Mouse (Mus musculus) intestine, embryonic 15.5 days (tissue): Measurements from ENCODE around the gene Trak1. TPM values are rescaled to one million over a fixed set of nuclear protein-coding genes. Genes with fewer than 3 reads are reported as not detected.

Experiments
- ATAC-seq: fragments of 200-750 bp; cut with Nextera tagmentation; 2 replicates; pipeline ENCODE4 v1.8.0; 2017; ENCODE audit warnings: moderate TSS enrichment, moderate library complexity
- H3K27ac ChIP-seq: fragments of 300-500 bp; sonication (generic); 2 replicates; pipeline ENCODE4 v1.5.1; 2015; ENCODE audit warnings: mild to moderate bottlenecking, inconsistent platforms
- H3K27me3 ChIP-seq: fragments of 300-500 bp; sonication (generic); replicated peaks from 2 replicates; pipeline ENCODE4 v1.6.1; 2015; ENCODE audit warnings: inconsistent platforms
- H3K36me3 ChIP-seq: fragments of 300-500 bp; sonication (generic); 2 replicates; pipeline ENCODE4 v1.6.1; 2015; ENCODE audit warnings: inconsistent platforms
- H3K4me1 ChIP-seq: fragments of 300-500 bp; sonication (generic); replicated peaks from 2 replicates; pipeline ENCODE4 v1.6.1; 2015; ENCODE audit warnings: inconsistent platforms
- H3K4me2 ChIP-seq: fragments of 300-500 bp; sonication (generic); replicated peaks from 2 replicates; pipeline ENCODE4 v1.6.1; 2015; ENCODE audit warnings: mild to moderate bottlenecking, inconsistent platforms
- H3K4me3 ChIP-seq: fragments of 300-500 bp; sonication (generic); replicated peaks from 2 replicates; pipeline ENCODE4 v1.5.1; 2015; ENCODE audit warnings: inconsistent platforms
- H3K9ac ChIP-seq: fragments of 300-500 bp; sonication (generic); 2 replicates; pipeline ENCODE4 v1.6.1; 2015; ENCODE audit warnings: inconsistent platforms
- H3K9me3 ChIP-seq: fragments of 300-500 bp; sonication (generic); 2 replicates; pipeline ENCODE4 v1.6.1; 2016; ENCODE audit warnings: inconsistent platforms
- WGBS: fragments of 180-500 bp; shearing (Covaris S2); methylation state at CpG from one replicate; pipeline ENCODE4 v1.1.7; 2015; 5-methylcytosine and 5-hydroxymethylcytosine counted together
- polyA plus RNA-seq: library from polyadenylated mRNA; unstranded; fragments of >200 nt; fragmentation: Nextera tagmentation; extraction: Ambion mirVana; gene quantifications from 2 replicates; pipeline ENCODE4 v1.2.1, GENCODE M21; 2015

The Trak1 gene
- polyA plus RNA-seq, 1 experiment from 2014 or later: 20.9 TPM

DNA sequence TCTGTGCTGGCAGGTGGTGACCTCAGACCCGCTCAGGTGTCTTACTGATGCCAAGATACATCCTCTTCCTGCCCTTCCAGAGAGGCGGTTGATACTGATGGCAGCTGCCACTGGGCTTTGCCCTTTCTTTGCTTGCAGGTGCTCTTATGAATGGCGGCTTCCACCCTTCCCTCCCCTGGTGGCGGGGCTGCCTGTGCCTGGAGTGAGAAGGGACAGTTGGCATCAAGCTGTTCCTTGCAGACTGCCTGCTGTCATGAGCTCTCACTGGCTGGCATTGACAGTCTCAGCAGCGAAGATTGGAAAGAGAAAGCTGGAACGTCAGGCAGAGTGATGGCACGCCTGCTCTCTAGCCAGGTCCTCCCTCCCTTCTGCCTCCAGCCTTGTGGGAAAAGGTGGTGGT lies 101.5 kb downstream of the Trak1 start:
- Histone ChIP-seq H3K27ac (no peak overlapping the region), H3K4me2 (no peak overlapping the region), H3K9ac (no peak overlapping the region), H3K4me1 (peaks cover 10% of the 10 kb centered on the region), H3K9me3 (no peaks in the 10 kb centered on the region), H3K36me3 (no peaks in the 10 kb centered on the region), H3K4me3 (no peak overlapping the region), H3K27me3 (no peaks in the 10 kb centered on the region)
- no peak; the same call in 1 of the 2 replicates for ATAC-seq
- 80% methylated on average over 7 of the region's 7 CpGs for WGBS

DNA sequence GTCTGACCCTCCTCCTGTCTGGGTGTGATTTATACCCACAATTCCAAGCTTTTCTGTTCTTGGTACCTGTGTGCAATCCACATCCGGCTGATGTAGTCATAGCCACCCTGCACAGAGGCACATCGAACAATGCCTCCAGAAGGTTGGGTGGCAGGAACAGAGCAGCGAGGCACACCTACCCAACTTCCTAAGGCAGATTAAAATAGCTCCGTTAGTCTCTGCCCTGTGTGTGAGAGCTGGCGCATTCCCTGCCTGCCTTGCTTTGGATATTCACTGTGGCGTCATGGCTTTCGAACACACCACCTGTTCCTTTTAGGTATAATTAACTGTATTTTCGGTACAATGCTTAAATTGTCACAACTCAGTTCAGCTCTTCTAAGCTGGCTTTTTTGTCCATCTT lies 103.3 kb downstream of the Trak1 start:
- Histone ChIP-seq H3K4me3 (no peak overlapping the region), H3K4me2 (no peak overlapping the region), H3K9me3 (no peaks in the 10 kb centered on the region), H3K27ac (no peak overlapping the region), H3K4me1 (peaks cover 15% of the 10 kb centered on the region), H3K27me3 (no peaks in the 10 kb centered on the region), H3K36me3 (no peaks in the 10 kb centered on the region), H3K9ac (no peak overlapping the region)
- WGBS: 83% methylated on average over 8 of the region's 8 CpGs
- no peak for ATAC-seq

DNA sequence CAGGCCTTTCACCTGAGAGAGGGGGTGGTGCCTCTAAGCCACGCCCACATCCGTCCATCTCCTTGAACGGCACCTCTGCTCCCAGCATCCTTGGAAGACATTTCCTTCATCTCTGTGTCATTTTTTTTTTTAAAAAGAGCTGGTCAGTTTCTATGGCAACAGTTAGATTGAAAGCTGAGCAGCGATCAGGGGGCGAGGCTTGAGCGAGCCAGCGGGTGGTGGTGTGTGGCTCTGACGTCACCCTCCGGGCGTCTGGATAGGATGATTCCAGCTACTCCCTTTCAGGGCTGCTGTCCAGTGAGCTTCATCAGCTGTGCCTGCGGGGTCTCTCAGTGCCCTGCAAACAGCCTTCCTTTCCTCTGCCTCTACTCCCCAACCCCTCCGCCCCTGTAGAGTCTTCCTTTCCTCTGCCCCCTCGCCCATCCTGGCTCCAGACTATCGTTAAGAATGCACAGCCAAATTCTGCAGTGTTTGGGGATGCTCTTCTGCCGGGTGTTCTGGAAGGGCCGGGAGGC lies 105.9 kb downstream of the Trak1 start:
- H3K9ac ChIP-seq: peak overlapping the region; percentile 32
- H3K36me3 ChIP-seq: no peaks in the 10 kb centered on the region
- peak overlapping the region; percentile 30 for H3K4me3 ChIP-seq
- peak; percentile 87 for ATAC-seq
- H3K27me3 ChIP-seq: no peaks in the 10 kb centered on the region
- peak overlapping the region; percentile 60 for H3K4me2 ChIP-seq
- H3K9me3 ChIP-seq: no peaks in the 10 kb centered on the region
- peaks cover 9% of the 10 kb centered on the region; the same call in 1 of the 2 replicates for H3K4me1 ChIP-seq
- WGBS: 26% methylated on average over 16 of the region's 16 CpGs
- peak overlapping the region; percentile 58 for H3K27ac ChIP-seq

DNA sequence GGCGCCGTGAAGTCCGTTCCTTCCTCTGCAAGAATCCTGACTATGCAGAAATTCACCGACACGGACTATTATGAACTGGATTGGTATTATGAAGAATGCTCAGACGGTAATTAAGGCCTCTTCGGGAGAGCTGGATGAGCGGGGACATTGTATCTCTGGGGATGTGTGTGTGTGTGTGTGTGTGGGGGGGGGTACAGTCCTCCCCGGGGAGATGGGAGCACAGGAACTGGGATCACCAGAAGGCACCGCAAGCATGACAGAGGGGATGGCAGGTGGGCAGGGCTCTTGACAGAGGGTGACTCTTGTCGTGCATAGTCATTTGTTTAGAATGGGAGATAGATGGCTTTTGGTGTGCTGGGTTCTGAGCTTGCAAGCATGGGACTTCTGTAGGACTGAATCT lies 106.4 kb downstream of the Trak1 start:
- ATAC-seq: peak; percentile 20; the same call in 1 of the 2 replicates
- 0 out of 2 replicates have a peak, but pooled peaks cover 8% of the 10 kb centered on the region for H3K4me1 ChIP-seq
- peak overlapping the region; percentile 30 for H3K4me3 ChIP-seq
- peak overlapping the region; percentile 32 for H3K9ac ChIP-seq
- H3K27me3 ChIP-seq: no peaks in the 10 kb centered on the region
- no peaks in the 10 kb centered on the region for H3K36me3 ChIP-seq
- WGBS: 54% methylated on average over 11 of the region's 11 CpGs
- H3K27ac ChIP-seq: peak overlapping the region; percentile 58
- no peaks in the 10 kb centered on the region for H3K9me3 ChIP-seq
- peak overlapping the region; percentile 60 for H3K4me2 ChIP-seq

DNA sequence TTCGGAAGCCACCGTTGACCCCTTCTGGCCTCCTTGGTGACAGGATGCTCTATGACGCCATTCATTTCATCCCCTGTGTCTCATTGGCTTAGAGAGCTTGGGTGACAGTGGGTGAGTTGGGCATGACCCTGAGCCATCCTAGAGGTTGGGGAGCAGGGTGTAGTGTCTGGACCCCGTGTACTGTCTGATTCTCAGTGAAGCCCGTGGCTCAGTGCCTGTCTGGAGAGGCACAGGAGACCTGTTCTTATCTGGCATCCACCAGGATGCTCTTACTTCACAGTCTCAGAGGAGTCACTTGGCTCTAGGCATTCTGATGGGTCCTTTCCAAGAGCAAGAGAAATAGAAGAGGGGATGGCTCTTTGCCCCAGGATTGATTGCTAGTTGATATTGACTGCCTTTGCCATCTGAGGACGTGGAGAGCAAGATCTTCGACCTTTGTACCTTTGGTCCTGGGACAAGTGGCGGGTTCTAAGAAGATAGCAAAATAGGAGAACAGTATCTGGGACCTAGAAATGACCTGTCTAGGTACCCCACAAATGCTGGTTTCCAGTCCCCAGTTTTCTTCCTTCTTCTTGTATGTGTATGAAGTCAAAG lies 107.9 kb downstream of the Trak1 start:
- Histone ChIP-seq H3K4me2 (no peak overlapping the region), H3K27ac (no peak overlapping the region), H3K36me3 (no peaks in the 10 kb centered on the region), H3K9me3 (no peaks in the 10 kb centered on the region), H3K27me3 (no peaks in the 10 kb centered on the region), H3K4me1 (0 out of 2 replicates have a peak, but pooled peaks cover 6% of the 10 kb centered on the region), H3K9ac (no peak overlapping the region), H3K4me3 (no peak overlapping the region)
- peak; percentile 45; the same call in 1 of the 2 replicates for ATAC-seq
- 83% methylated on average over 8 of the region's 8 CpGs for WGBS

DNA sequence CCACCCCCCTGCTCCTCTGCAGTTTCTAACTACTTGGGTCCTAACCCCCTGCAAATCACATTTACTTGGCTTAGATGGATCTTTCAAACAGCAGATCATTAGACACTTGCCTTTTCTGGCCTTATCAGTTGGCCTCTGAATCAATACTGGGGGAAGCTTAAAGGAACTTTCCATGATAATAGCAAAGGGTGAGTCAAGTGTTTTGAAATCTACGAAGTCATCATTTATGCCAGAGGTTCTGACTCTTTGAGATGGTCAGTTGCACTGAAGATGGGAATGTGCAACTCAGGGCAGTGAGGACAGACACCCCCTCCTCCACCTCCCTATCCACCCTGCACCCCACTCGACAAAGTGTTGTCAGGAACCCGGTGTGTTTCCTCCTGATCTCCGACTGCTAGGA lies 108.5 kb downstream of the Trak1 start:
- no peaks in the 10 kb centered on the region for H3K9me3 ChIP-seq
- no peak overlapping the region for H3K4me3 ChIP-seq
- H3K36me3 ChIP-seq: no peaks in the 10 kb centered on the region
- H3K27ac ChIP-seq: no peak overlapping the region
- no peak overlapping the region for H3K4me2 ChIP-seq
- H3K4me1 ChIP-seq: 0 out of 2 replicates have a peak, but pooled peaks cover 6% of the 10 kb centered on the region
- H3K27me3 ChIP-seq: no peaks in the 10 kb centered on the region
- 82% methylated on average over 4 of the region's 4 CpGs for WGBS
- ATAC-seq: peak; percentile 40
- no peak overlapping the region for H3K9ac ChIP-seq

DNA sequence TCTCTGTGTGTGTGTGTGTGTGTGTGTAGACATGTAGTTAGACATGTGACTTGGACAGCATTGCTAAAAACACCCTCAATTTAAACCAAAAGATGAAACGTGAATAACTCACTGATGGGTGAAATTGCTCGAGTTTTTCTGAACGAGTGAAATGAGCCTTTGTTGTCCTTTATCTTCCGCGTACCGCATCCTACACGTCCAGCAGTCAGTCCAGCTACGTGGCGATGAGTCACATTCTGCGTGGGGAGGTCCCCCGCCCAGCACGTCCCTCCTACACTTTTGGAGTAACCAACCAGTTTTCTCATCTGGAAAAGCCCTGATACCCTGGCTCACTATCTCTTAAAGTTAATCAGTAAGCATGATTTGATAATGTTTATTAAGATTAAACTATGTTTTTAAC lies 116.9 kb downstream of the Trak1 start:
- no peak overlapping the region for H3K4me2 ChIP-seq
- no peak overlapping the region for H3K27ac ChIP-seq
- H3K4me3 ChIP-seq: no peak overlapping the region
- H3K36me3 ChIP-seq: no peaks in the 10 kb centered on the region
- no peaks in the 10 kb centered on the region for H3K27me3 ChIP-seq
- peaks cover 5% of the 10 kb centered on the region; the same call in 1 of the 2 replicates for H3K4me1 ChIP-seq
- 73% methylated on average over 12 of the region's 12 CpGs for WGBS
- ATAC-seq: no peak
- no peaks in the 10 kb centered on the region for H3K9me3 ChIP-seq
- no peak overlapping the region for H3K9ac ChIP-seq

DNA sequence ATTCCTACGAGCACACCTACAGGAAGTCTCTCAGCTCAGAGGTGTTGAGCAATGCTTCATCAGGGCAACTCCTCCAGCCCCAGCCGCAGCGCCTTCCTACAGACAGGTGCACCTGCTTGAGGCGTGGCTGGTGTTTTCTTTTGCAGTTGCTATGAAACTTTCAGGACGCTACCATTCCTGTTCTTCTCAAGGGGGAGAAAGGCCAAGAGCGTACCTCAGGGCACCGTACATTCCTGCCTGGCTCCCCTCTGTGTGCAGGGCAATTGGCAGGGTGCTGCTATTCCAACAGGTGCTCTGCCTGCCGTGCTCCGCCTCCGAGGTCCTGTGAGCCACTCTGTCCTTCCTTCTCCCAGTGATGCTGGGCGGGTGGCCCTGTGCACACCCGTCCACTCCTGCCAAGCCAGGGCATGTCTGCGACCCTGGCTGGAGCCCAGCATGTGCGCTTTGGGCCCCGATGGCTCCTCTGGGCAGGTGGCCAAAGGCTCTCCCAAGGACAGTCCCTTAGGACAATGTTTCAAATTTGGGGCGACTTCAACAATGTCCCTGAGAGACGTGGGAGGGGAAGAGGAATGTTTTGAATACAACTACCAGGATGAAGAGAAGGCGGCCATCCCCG lies 118.4 kb downstream of the Trak1 start:
- H3K4me2 ChIP-seq: peak overlapping the region; percentile 52
- peak overlapping the region; percentile 61; the same call in 1 of the 2 replicates for H3K27ac ChIP-seq
- H3K36me3 ChIP-seq: no peaks in the 10 kb centered on the region
- H3K4me3 ChIP-seq: peak overlapping the region; percentile 24
- H3K9me3 ChIP-seq: no peaks in the 10 kb centered on the region
- H3K27me3 ChIP-seq: no peaks in the 10 kb centered on the region
- 0 out of 2 replicates have a peak overlapping the region, but pooled peaks have one; percentile 32 for H3K9ac ChIP-seq
- ATAC-seq: peak; percentile 98
- 65% methylated on average over 19 of the region's 19 CpGs for WGBS
- peaks cover 11% of the 10 kb centered on the region for H3K4me1 ChIP-seq

DNA sequence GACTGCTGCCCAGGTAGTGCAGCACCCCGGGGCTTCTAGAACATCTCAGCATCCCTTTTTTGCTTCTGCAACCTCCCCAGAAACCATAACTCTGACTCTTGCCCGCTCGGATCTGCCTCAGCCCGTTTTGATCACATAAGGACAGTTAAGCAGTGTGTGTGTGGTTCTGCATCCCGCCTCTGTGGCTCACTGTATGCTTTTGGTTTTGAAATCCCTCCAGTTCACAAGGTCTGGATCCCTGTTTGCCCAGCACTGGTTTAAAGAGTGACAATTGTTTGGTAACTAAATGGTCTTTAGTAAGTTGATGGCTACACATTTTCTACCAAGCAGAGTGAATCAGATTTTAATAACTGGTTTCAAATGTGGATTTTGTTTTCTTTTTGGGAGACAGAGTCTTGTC lies 119.2 kb downstream of the Trak1 start:
- H3K9ac ChIP-seq: 0 out of 2 replicates have a peak overlapping the region, but pooled peaks have one; percentile 32
- H3K27me3 ChIP-seq: no peaks in the 10 kb centered on the region
- no peaks in the 10 kb centered on the region for H3K9me3 ChIP-seq
- WGBS: 85% methylated on average over 5 of the region's 5 CpGs
- no peaks in the 10 kb centered on the region for H3K36me3 ChIP-seq
- H3K4me1 ChIP-seq: peaks cover 13% of the 10 kb centered on the region
- H3K27ac ChIP-seq: peak overlapping the region; percentile 56; the same call in 1 of the 2 replicates
- ATAC-seq: no peak
- H3K4me3 ChIP-seq: peak overlapping the region; percentile 24; the same call in 1 of the 2 replicates
- peak overlapping the region; percentile 52 for H3K4me2 ChIP-seq

DNA sequence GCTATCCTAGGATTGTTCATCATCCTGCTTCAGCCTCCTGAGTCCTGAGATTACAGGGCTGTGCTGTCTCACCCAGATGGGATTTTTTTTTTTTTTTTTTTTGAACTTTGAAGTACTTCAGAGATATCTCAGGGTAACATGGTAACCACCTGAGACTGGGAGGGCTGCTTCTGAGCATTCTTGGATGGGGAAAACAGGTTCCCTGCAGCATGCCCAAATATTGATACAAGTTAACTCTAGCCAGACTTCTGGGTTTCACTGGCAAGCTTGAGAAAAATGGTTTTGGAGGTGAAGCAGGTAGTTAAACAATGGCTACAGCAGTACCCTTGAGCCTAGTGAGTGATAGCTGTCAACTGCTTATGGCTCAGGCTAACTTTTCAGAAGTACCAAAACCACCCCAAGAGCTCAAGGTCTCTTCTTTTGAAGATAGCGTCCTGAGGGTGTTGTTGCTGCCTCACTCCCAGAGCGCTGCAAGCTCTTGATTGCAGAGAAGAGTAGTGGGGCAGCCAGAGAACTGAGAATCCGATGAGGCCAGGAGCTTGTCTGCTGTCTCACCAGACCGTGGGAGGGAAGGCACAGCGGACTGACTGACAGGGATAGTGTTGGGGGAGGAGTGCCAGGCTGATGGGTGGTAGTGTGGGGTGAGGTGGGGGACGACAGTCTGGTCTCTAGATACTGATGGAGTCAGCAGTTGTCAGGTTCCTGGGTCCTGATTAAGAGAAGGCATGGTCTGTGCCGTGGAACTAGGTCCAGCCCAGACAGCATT lies 119.8 kb downstream of the Trak1 start:
- ATAC-seq: no peak
- no peak overlapping the region; the same call in 1 of the 2 replicates for H3K4me3 ChIP-seq
- peak overlapping the region; percentile 52 for H3K4me2 ChIP-seq
- H3K36me3 ChIP-seq: no peaks in the 10 kb centered on the region
- H3K9me3 ChIP-seq: no peaks in the 10 kb centered on the region
- 75% methylated on average over 7 of the region's 7 CpGs for WGBS
- no peaks in the 10 kb centered on the region for H3K27me3 ChIP-seq
- no peak overlapping the region for H3K9ac ChIP-seq
- no peak overlapping the region; the same call in 1 of the 2 replicates for H3K27ac ChIP-seq
- peaks cover 19% of the 10 kb centered on the region for H3K4me1 ChIP-seq

DNA sequence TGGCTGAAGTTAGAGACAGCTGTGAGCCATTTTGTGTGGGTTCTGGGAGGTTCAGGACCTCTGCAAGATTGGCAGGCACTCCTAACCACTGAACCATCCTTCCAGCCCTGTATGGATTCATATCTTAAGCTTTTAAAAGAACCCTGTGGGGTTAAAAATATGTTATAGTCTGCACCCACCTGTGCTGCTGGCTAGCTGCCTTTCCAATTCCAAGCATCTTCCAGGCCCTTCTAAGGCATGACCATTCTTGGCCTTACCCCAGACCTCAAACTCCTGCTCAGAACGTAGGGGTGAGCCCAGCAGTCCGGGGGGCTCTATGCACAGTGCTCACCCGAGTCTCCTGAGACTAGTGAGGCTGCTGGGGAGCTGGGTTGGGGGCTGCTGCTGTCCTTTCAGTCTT lies 121.7 kb downstream of the Trak1 start:
- Histone ChIP-seq H3K9ac (no peak overlapping the region), H3K4me1 (peaks cover 31% of the 10 kb centered on the region), H3K4me2 (no peak overlapping the region), H3K27me3 (no peaks in the 10 kb centered on the region), H3K27ac (peak overlapping the region; percentile 18; the same call in 1 of the 2 replicates), H3K36me3 (no peaks in the 10 kb centered on the region), H3K9me3 (no peaks in the 10 kb centered on the region), H3K4me3 (no peak overlapping the region)
- no peak for ATAC-seq
- WGBS: 80% methylated on average over 3 of the region's 3 CpGs

DNA sequence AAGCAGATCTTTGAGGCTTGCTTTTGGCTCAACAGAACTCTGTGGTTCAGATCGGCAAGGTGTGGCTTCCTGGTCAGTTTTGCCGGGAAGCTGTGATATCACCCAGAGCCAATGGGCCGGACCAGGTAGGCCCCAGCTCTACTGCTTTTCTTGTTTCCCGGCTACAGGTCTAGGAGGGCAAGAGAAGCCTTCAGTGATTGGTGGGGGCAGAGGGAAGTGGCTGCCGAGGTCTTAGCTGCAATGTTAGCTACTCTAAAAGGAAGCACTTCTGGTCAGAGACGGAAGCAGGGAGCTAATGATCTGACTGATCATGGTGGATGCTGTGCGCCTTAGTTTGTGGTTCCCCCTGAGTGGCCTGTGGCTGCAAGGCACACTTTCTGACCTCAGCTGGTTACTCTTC lies 122.3 kb downstream of the Trak1 start:
- no peak for ATAC-seq
- H3K4me3 ChIP-seq: no peak overlapping the region

More for the DNA sequence above, 122.3 kb downstream of the Trak1 start:
- Histone ChIP-seq H3K4me1 (peaks cover 31% of the 10 kb centered on the region), H3K36me3 (no peaks in the 10 kb centered on the region), H3K9me3 (no peaks in the 10 kb centered on the region), H3K4me2 (no peak overlapping the region), H3K27ac (peak overlapping the region; percentile 18; the same call in 1 of the 2 replicates), H3K27me3 (no peaks in the 10 kb centered on the region), H3K9ac (no peak overlapping the region)
- WGBS: 61% methylated on average over 7 of the region's 7 CpGs
